Mouse (Mus musculus) ovary, adult 18-20 months (tissue): ENCODE results near the gene Tanc2.
A peak's percentile ranks its signal among the peaks of the same experiment; 100 is the strongest.

Experiments used
- DNase-seq: peaks from one replicate; pipeline ENCODE4 v3.0.0; 2022; ENCODE audit warnings: low spot score, mixed read lengths

Tanc2 gene

DNA sequence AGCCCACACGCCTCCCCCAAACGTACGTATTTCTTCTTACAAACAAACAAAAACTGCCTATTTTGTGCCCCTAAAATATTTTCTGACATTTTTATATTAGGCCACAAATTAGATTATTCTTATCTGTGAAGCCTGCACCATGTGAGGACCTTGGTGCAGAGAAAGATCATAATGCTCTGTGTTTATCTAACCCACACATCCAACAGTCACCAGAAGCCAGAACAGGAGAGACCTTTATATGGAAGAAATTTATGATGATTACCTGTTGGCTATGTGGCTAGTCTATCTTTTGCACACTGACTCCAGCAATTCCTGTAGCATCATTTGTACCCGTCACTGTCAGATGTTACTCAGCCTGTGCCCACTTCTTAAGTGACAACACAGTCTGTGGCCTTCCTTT lies 245.4 kb downstream of the Tanc2 start:
- no peak for DNase-seq

GRCm38 (mm10) chr11:105836344-105836891 lies 246.6 kb downstream of the Tanc2 start:
- no peak for DNase-seq

DNA sequence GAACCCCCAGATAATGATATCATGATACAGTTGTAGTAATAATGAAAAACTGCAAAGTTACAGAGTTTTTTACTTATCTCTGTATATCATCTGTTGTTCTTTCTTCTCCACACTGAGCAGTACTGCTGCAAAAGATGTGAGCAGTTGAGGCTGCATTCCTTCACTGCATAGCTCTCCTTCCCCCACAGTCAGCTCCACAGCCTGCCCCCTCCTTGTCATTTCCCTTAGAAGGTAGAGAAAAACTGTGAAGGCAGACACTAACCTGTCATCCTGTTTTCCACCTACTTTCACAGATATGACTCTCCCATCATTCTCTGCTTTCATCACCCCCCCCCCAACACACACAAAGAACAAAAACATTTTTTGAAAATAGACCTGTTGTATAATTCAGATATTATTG lies 248.2 kb downstream of the Tanc2 start:
- no peak for DNase-seq

- no peak for DNase-seq
Observed at GRCm38 (mm10) chr11:105845901-105846300, 256.1 kb downstream of the Tanc2 start.

DNA sequence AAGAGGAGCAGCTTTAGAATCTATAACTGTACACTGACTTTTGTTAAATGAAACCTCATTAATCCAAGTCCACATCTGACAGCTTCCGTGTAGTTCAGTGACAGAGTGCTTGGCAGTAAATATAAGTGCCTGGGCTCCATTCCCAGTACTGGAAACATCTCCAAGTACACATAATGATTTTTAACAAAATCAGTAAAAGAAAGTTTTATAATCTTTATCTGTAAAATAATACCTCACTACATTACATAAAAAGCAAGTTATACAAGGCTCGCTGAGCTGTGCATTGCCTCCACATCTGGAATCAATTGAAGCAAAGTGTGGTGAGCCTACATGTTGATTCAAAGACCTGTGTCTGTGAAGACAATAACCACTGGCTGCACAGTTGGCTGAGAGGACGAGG lies 265.7 kb downstream of the Tanc2 start:
- no peak for DNase-seq

DNA sequence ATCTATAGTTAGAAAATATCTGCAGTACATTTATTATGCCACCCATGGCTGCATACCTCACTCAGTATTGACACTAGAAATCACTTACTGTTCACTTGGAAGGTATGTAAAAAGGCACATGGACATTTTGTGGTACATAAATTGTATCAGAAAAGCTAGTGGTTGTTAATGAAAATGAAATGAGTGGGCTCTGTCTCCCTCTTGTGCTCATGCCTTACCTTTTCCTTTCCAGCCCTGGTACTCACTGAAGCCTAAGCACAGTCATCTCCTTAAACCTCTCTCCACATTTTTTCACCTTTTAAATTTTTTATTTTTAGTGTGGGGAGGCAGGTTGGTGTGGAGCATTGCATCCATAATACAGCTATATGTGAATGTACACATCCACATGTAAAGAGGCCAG lies 268.3 kb downstream of the Tanc2 start:
- no peak for DNase-seq

- no peak for DNase-seq
Observed at GRCm38 (mm10) chr11:105885558-105885957, 295.8 kb downstream of the Tanc2 start.

GRCm38 (mm10) chr11:105887281-105887680 lies 297.5 kb downstream of the Tanc2 start:
- DNase-seq, result no peak

- DNase-seq, result no peak
Observed at GRCm38 (mm10) chr11:105899151-105899550, 309.4 kb downstream of the Tanc2 start.

DNA sequence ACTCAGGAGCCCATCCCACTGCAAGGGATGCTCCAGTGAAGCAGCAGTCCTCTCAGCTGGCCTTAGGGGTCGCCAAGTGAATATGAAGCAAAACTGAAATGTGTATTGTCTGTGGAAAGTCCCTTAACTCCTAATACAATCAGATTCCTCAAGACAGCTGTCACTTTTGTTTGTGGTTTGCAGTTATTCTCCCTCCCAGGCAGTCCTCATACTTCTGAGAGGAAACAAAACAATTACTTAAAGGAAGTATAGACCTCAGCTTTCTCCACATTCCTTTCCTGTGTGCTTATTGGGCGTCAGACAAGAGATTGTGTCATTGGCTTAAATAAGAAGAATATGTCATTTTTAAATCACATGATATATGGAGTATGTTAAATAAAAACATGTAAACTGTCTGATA lies 311.7 kb downstream of the Tanc2 start:
- no peak for DNase-seq

DNA sequence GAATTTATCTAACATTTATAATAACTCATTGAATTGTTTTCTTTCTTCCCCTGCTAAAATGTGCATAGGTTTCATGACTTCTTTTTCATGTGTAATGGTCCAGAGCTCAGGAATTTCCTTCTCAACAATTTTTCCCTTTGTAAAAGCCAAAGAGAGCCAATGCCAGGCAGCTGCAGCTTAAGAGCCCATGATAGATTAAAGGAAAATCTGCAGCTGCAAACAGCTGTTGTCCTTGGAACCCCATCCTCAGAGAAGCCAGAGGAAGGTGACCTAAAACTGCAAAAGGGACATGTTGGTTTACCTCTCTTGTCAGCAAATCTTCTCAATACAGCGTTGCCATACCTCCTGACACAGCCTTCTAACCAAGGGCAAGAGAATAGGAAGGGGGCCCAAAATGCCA lies 313.2 kb downstream of the Tanc2 start:
- DNase-seq, result no peak

DNA sequence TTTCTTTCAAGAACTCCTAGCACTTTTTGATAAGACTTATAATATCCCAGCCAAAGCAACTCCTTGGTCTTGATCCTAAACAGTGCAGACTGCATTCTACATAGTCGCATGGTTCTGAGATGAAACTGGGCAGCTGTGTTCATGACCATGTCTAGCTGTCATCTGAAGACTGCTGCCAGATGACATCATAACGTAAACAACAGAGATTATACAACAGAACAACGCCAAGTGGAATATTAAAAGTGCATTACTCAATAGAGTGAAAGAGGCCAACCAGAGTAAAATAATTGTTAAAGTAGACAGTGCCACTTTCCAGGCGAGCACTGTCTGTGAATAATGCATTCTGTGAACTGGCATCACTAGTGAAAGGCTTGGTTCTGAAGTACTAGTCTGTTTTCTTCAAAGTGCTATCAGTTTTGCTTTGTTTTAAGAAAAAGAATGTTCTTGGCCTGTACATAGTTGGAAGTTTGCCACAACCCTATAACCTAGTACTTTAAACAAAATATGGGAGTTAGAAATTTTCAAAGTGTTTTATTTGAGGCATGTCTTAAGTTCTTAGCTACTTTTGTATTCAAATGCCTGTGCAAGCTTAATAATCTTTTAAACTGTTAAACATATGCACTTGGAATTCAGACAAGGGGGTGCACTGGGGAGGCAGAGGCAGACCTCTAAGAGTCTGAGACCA lies 315.9 kb downstream of the Tanc2 start:
- DNase-seq, result no peak

- DNase-seq, result no peak
Observed at GRCm38 (mm10) chr11:105907381-105907780, 317.6 kb downstream of the Tanc2 start.

DNA sequence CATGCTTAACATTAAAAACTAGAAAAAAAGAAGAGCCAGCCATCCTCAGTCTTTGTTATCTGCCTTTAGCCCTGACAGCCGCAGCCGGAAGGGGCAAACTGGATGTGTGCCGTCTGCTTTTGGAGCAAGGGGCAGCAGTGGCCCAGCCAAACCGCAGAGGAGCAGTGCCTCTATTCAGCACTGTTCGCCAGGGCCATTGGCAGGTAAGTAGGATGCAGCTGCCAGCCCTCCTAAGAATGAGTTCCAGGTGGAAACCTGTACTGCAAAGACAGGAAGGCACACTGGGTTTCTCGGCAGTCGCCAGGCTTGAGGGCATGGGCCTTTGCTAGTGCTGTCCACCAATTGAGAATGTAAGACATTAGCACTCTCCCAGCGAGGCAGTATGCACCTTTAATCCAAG lies 319.1 kb downstream of the Tanc2 start:
- no peak for DNase-seq

DNA sequence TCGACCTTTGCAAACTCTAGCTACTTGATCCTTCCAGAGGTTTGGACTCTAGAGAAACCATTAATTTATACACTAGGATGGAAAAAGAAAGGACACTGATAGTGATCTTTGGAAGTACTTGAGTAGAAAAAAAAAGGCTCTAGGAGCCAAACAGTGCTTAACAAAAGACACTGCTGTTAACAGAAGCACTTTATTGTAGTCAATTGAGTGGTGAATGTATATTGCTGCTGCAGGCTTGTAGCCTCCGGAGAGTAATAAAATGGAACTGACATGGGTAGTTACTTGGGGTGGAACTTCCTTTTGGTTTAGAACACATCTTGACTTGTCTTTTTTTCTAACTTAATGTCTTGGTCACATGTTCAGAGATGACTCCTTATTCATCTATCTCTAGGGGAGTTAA lies 319.8 kb downstream of the Tanc2 start:
- no peak for DNase-seq

- no peak for DNase-seq
Observed at GRCm38 (mm10) chr11:105911149-105911548, 321.4 kb downstream of the Tanc2 start.

DNA sequence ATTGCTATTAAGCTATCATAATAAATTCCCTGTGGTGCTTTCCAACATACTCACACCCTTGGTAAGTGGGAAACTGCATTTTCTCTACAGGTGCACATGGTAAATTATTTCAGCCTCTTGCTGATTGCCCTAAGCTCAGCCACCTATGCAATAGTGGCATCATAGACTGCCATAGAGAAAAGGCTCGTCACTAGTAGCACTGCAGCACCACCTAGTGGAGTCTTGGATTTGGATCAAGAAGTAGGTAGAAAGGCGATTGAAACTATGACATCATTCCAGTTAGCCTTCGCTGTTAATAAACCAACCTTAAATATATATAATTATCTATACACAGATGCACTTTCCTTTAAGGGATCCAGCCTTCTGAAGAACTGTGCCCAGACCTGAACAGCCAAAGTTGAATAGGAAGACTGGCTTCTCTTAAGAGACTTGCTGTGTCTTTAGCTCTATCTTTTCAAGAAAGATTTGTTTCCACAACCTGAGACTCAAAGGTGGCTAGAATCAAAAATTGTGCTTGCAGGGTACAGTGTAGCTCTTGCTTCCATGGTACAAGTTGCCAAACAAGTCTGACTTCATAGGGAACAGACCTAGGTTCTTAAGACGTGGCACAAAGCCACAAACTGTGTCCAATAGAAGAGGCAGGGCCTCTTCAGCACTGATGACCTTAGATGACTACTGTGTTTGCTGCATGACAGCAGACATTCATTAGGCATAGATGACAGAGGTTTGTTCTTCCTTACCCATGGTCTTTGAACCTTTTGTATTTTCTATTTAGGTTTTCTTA lies 322.0 kb downstream of the Tanc2 start:
- peak; percentile 23 for DNase-seq

DNA sequence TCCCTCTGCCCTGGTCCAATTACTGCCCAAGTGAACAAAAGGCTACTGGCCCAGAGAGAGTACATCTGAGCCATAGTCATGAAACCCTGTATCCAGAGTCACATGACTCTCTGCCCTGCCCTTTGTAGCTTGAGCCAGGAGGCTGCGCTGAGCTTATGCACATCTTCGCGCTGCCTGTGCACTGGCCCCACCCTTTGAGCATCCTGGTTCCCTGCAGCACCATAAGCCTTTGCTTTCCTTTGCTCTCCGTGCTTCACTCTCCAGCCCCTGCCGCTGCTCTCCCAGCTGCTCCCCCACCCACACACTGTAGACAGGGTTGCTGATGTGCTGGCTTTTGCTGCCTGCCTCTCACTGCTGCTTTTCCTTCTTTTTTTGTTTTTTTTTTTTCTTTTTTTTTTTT lies 323.8 kb downstream of the Tanc2 start:
- no peak for DNase-seq

DNA sequence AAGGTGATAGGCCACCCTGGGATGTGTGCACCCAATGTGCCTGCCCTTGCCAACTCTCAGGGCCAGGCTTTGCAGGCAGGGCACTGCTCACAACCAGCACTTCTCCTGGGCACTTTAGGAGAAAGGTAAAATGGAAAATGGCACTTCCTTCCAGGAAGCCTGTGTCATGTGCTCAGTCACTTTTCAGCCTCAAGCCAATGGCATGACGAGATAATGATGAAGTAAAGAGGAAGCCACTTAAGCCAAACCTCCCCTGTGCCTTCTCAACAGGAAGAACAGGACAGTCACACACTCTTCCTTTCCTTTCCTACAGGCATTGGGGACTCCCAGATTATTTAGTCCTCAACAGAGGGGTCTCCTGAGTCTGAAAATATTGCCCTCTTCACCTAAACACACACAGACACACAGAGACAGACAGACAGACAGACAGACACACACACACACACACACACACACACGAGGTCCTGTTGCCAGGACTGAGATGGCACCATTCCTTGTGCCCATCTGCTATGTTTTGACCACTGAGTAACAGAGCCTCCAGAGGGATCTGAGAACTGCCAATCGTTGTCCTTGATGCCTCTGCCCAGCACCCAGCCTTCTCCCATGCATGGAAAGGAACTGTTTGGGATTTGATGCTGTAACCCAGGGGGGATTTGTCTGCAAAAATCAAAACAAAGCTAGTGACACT lies 330.5 kb downstream of the Tanc2 start:
- DNase-seq, result no peak

- DNase-seq, result no peak
Observed at GRCm38 (mm10) chr11:105920836-105921235, 331.1 kb downstream of the Tanc2 start.

- DNase-seq, result no peak
Observed at GRCm38 (mm10) chr11:105921275-105921674, 331.5 kb downstream of the Tanc2 start.

- no peak for DNase-seq
Observed at GRCm38 (mm10) chr11:105922769-105923663, 333.2 kb downstream of the Tanc2 start.
